Mouse (Mus musculus): Measurements from ENCODE around the gene Rpusd3.

GRCm38 (mm10) chr6:113458635-113459034, 39.5 kb upstream of the Rpusd3 start:
- no peak for TF ChIP-seq CTCF (IDR thresholded peaks at IDR 0.05; ENCODE audit: low read depth, low read length)
- no peak for TF ChIP-seq POLR2A (IDR thresholded peaks at IDR 0.05; ENCODE audit: extremely low read depth, insufficient read depth, low read length)

Measured in liver, adult 2 months (tissue).